Mouse (Mus musculus): ENCODE results near the gene Nckap1l. TPM values are rescaled to one million over a fixed set of nuclear protein-coding genes. Genes with fewer than 3 reads are reported as not detected.

The Nckap1l gene
- polyA plus RNA-seq, 1 experiment, result 100 TPM

DNA sequence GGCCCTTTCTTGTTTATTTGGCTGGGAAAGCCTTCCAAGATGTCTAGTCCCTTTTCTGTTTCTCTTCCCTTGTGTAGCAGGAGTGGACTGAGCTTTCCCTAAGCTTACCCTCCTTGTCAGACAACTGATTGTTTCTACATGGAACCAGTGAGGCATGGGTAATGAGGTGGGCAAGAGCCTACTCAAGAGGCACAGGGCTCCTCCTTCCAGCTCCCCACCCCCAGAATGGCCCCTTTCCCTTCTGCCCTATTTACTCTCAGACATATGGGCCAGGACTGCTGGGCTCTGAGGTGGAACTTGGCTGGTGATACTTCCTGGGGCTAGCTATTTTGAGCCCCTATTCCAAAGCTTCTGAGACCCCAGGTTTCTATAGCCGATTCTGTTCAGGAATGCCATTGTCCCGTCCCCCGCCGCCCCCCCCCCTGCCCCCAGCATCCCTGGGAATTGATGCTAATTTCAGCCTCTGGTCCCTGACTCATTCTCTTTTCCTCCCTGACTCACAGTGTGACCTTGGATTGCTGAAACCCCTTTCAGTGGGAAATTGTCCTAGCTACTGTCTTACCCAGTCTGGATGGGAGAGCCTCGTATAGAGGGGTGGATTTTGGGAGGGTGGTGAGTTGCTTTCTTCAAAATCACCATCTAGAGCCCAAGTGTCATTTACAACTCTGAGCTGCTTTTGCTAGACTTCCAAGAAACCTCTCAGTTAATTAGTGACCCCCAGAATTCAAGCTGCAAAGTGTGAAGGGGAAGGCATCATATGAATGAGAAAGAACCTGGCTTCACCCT, 65.2 kb downstream of the Nckap1l start:
- no peaks in the 10 kb centered on the region for H3K27me3 ChIP-seq (ENCODE audit: control insufficient read depth, insufficient read depth, low read length)
- TF ChIP-seq CTCF (IDR thresholded peaks at IDR 0.05; ENCODE audit: borderline replicate concordance, control insufficient read depth, extremely low read depth, insufficient read depth, low read length, poor library complexity) (no peak), POLR2A (IDR thresholded peaks at IDR 0.05; ENCODE audit: control insufficient read depth, extremely low read depth, insufficient read depth, low read length, poor library complexity) (no peak)
- no peak overlapping the region for H3K27ac ChIP-seq (ENCODE audit: control insufficient read depth, insufficient read depth, low read length)
- H3K4me1 ChIP-seq (replicated peaks; ENCODE audit: control insufficient read depth, insufficient read depth, low read length), result 0 out of 2 replicates have a peak, but pooled peaks cover 2% of the 10 kb centered on the region
- no peaks in the 10 kb centered on the region for H3K36me3 ChIP-seq (ENCODE audit: control insufficient read depth, insufficient read depth, low read length)
- no peak overlapping the region for H3K4me3 ChIP-seq (ENCODE audit: control insufficient read depth, insufficient read depth, low read length)
- no peak for DNase-seq
- 87% methylated on average over 5 of the region's 5 CpGs for WGBS

DNA sequence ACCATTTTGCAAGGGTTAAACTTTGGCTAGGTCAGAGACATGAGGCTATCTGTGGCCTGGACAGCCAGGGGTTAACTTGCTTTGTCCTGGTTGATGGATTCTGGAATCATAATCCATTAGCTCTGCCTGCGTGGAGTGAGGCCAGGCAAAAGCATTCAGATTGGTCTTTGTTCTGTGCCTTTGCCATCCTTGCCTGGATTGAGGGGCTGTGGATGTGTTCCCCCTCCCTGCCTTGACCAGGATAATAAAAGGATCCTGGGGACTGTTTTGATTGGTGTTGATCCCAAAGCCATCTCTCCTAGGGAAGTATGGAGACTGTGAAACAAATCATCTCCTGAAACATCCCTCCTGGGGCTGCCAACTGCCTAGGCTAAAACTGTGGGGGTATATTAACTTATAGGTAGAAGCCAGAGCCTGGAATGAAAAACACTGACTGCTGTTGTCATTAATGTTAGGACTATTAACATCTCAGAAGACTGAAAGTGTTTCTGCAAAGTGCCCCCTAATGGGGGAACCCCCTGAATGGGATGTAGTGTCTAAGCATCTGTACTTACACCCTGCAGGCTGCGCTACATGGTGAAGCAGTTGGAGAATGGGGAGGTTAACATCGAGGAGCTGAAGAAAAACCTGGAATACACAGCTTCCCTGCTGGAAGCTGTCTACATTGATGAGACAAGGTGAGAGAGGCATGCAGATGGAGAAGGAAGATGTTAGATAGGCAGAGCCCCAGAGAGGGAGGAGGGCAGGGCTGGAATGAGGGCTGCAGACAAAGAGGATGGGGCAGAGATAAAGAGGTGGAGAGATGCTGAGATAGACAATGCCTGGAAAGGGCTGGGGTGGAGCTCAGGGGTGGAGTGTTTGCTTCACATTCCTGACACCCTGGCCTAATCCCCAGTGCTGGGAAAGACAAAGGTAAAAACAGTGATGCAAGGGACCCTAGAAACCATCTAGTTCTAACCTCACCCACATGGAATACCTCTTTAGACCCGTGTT, 66.1 kb downstream of the Nckap1l start:
- TF ChIP-seq CTCF (IDR thresholded peaks at IDR 0.05; ENCODE audit: borderline replicate concordance, control insufficient read depth, extremely low read depth, insufficient read depth, low read length, poor library complexity) (no peak), POLR2A (IDR thresholded peaks at IDR 0.05; ENCODE audit: control insufficient read depth, extremely low read depth, insufficient read depth, low read length, poor library complexity) (no peak)
- H3K36me3 ChIP-seq (ENCODE audit: control insufficient read depth, insufficient read depth, low read length), result no peaks in the 10 kb centered on the region
- 80% methylated on average over 4 of the region's 4 CpGs for WGBS

DNA sequence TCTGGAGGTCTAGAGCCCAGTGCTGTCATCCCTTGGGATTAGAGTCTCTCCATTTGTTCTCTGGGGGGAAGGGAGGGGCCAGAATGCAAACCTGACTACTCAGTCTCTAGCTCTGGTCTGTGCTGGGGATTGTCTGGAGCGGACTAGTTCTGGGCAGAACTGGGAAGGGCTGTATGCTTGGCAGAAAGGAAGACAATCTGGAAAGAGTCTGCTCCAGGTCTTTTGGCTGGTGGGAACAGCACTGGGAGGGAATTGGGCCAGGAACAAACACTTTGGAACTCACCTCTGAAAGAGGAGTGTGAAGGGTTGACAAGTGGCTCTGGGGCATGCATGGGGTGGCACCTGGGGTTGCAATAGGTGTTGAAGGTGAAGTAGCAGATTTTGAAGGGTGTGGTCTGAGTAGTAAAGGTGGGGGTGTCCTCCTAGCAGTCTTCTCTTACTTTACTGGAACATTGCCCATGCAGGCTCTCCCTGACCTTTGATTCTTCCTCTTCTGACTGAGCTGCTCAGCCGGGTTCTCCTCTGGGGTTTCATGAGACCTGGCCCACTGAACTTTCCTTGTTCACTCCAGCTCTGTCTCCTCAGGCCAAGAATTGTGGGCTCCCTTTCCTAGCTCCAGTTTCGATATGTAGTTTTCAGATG, 69.0 kb downstream of the Nckap1l start:
- H3K27ac ChIP-seq (ENCODE audit: control insufficient read depth, insufficient read depth, low read length), result no peak overlapping the region

More for the DNA sequence above, 66.1 kb downstream of the Nckap1l start:
- no peak overlapping the region for H3K27ac ChIP-seq (ENCODE audit: control insufficient read depth, insufficient read depth, low read length)
- no peak for DNase-seq
- no peak overlapping the region for H3K4me3 ChIP-seq (ENCODE audit: control insufficient read depth, insufficient read depth, low read length)
- no peaks in the 10 kb centered on the region for H3K4me1 ChIP-seq (replicated peaks; ENCODE audit: control insufficient read depth, insufficient read depth, low read length)
- no peaks in the 10 kb centered on the region for H3K27me3 ChIP-seq (ENCODE audit: control insufficient read depth, insufficient read depth, low read length)

DNA sequence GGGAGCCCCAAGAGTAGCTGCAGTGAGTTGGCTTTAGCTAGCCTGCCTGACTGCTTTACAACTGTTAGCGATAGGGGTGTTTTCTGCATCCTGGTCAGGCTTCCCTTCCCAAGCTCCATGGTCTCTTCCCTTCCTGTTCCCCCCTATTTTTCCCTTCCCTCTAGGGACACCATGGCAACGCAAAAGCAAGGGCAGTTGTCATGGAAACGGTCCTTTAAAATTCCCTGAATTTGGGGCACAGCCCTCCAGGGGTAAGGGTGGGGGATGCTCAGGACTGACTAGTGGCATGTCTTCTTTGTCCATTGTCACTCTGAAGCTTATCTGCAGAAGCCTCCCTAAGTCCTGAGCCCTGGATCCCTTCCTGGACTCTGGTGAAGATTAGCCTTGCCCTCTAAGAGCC, 69.6 kb downstream of the Nckap1l start:
- Histone ChIP-seq H3K4me3 (ENCODE audit: control insufficient read depth, insufficient read depth, low read length) (no peak overlapping the region), H3K4me1 (replicated peaks; ENCODE audit: control insufficient read depth, insufficient read depth, low read length) (no peaks in the 10 kb centered on the region), H3K27ac (ENCODE audit: control insufficient read depth, insufficient read depth, low read length) (no peak overlapping the region), H3K36me3 (ENCODE audit: control insufficient read depth, insufficient read depth, low read length) (no peaks in the 10 kb centered on the region), H3K27me3 (ENCODE audit: control insufficient read depth, insufficient read depth, low read length) (no peaks in the 10 kb centered on the region)
- no peak for DNase-seq
- no peak for TF ChIP-seq POLR2A (IDR thresholded peaks at IDR 0.05; ENCODE audit: control insufficient read depth, extremely low read depth, insufficient read depth, low read length, poor library complexity)
- TF ChIP-seq CTCF (IDR thresholded peaks at IDR 0.05; ENCODE audit: borderline replicate concordance, control insufficient read depth, extremely low read depth, insufficient read depth, low read length, poor library complexity), result no peak
- WGBS, result 95% methylated on average over 3 of the region's 3 CpGs

More for the DNA sequence above, 69.0 kb downstream of the Nckap1l start:
- TF ChIP-seq CTCF (IDR thresholded peaks at IDR 0.05; ENCODE audit: borderline replicate concordance, control insufficient read depth, extremely low read depth, insufficient read depth, low read length, poor library complexity) (no peak), POLR2A (IDR thresholded peaks at IDR 0.05; ENCODE audit: control insufficient read depth, extremely low read depth, insufficient read depth, low read length, poor library complexity) (no peak)
- 80% methylated on average over 3 of the region's 3 CpGs for WGBS
- H3K27me3 ChIP-seq (ENCODE audit: control insufficient read depth, insufficient read depth, low read length), result no peaks in the 10 kb centered on the region
- no peak for DNase-seq
- H3K4me3 ChIP-seq (ENCODE audit: control insufficient read depth, insufficient read depth, low read length), result no peak overlapping the region
- H3K4me1 ChIP-seq (replicated peaks; ENCODE audit: control insufficient read depth, insufficient read depth, low read length), result no peaks in the 10 kb centered on the region
- no peaks in the 10 kb centered on the region for H3K36me3 ChIP-seq (ENCODE audit: control insufficient read depth, insufficient read depth, low read length)

DNA sequence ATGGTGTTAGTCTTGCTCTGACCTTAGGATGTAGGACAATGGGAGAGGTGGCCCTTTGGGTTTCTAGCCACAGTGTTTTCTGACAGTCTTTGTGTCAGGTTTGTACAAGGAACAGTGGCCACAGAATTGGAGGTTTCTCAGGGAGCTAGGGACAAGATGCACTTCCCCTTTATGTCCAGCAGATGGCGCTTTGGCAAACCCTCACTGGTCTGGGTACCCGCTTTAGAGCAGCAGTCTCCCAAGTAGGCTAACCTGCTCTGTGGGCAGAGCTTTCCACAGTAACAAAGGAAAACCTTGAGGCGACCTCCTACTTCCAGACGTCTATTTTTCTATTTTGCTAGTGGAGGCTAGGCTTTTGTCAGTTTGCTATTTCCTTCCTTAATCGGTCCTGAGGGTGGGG, 76.8 kb downstream of the Nckap1l start:
- no peak overlapping the region for H3K4me3 ChIP-seq (ENCODE audit: control insufficient read depth, insufficient read depth, low read length)
- WGBS, result 3% methylated on average over 5 of the region's 5 CpGs

More for the DNA sequence above, 76.8 kb downstream of the Nckap1l start:
- H3K36me3 ChIP-seq (ENCODE audit: control insufficient read depth, insufficient read depth, low read length), result no peaks in the 10 kb centered on the region
- DNase-seq, result peak; percentile 30
- no peaks in the 10 kb centered on the region for H3K4me1 ChIP-seq (replicated peaks; ENCODE audit: control insufficient read depth, insufficient read depth, low read length)
- TF ChIP-seq POLR2A (IDR thresholded peaks at IDR 0.05; ENCODE audit: control insufficient read depth, extremely low read depth, insufficient read depth, low read length, poor library complexity) (no peak), CTCF (IDR thresholded peaks at IDR 0.05; ENCODE audit: borderline replicate concordance, control insufficient read depth, extremely low read depth, insufficient read depth, low read length, poor library complexity) (peak; percentile 68; the same call in 1 of the 2 replicates)
- H3K27ac ChIP-seq (ENCODE audit: control insufficient read depth, insufficient read depth, low read length), result no peak overlapping the region
- no peaks in the 10 kb centered on the region for H3K27me3 ChIP-seq (ENCODE audit: control insufficient read depth, insufficient read depth, low read length)
